ENCODE assay signal across 14 mouse cellular contexts in genomic region chr12:108606321-108606720, GRCm38 (mm10). TPM values are rescaled to one million over a fixed set of nuclear protein-coding genes. Genes with fewer than 3 reads are reported as not detected.
DNase-seq lines count a peak whose midpoint lies in the region; ATAC-seq and TF ChIP-seq lines count a peak whose summit lies in the region.
"Had no signal": no experiment of that assay in that cellular context is flagged by ENCODE, and none has a peak within 500 bp of the region (broad histone marks: within the 10 kb centered on the region; RNA-seq: fewer than 3 reads in every experiment).

No protein-coding gene starts in this region.

- TF ChIP-seq CTCF in midbrain, postnatal 0 days (IDR thresholded peaks at IDR 0.05): no peak

- peak overlapping the region; percentile 66; the same call in 1 of the 2 replicates for H3K27ac ChIP-seq in forebrain, embryonic 10.5 days
- peak overlapping the region; percentile 74 for H3K27ac ChIP-seq in hindbrain, embryonic 12.5 days
- peak overlapping the region; percentile 87 for H3K27ac ChIP-seq in midbrain, postnatal 0 days (ENCODE audit: low read depth, low read length)
- H3K27ac ChIP-seq: liver, embryonic 13.5 days had no signal

- no peaks in the 10 kb centered on the region for H3K27me3 ChIP-seq in forebrain, embryonic 10.5 days (ENCODE audit: poor library complexity, severe bottlenecking)
- no peaks in the 10 kb centered on the region for H3K27me3 ChIP-seq in hindbrain, embryonic 12.5 days
- H3K27me3 ChIP-seq in midbrain, postnatal 0 days (ENCODE audit: insufficient read depth, low read length): no peaks in the 10 kb centered on the region
- H3K27me3 ChIP-seq: liver, embryonic 13.5 days had no signal

- WGBS in forebrain, embryonic 10.5 days: 46% methylated on average over 7 of the region's 7 CpGs
- 47% methylated on average over 7 of the region's 7 CpGs for WGBS in hindbrain, embryonic 12.5 days
- WGBS in midbrain, postnatal 0 days: 8% methylated on average over 7 of the region's 7 CpGs

- peak; percentile 15 to 20 for DNase-seq in left cerebral cortex, postnatal 36 days (ENCODE audit: low spot score in 2 of 2)
- no peak for DNase-seq in left cerebral cortex, adult 11 months (ENCODE audit: low spot score)
- no peak for DNase-seq in forebrain, embryonic 10.5 days (ENCODE audit: extremely low spot score, low spot score)
- peak; percentile 16 for DNase-seq in midbrain, postnatal 0 days (ENCODE audit: low spot score)
- DNase-seq in heart, postnatal 10 days: no peak
- no peak for DNase-seq in spleen, postnatal 14 days (ENCODE audit: low spot score in 2 of 2)
- DNase-seq in cerebellum, postnatal 10 days: no peak
- DNase-seq: adrenal gland, postnatal 36 days; cerebellum, adult 9-11 months; gastrocnemius, postnatal 36 days; kidney, adult 8-10 months; liver, embryonic 13.5 days; lung, postnatal 4 days had no signal

- H3K4me3 ChIP-seq in forebrain, embryonic 10.5 days: no peak overlapping the region
- peak overlapping the region; percentile 7; the same call in 1 of the 2 replicates for H3K4me3 ChIP-seq in hindbrain, embryonic 12.5 days
- peak overlapping the region; percentile 48 for H3K4me3 ChIP-seq in midbrain, postnatal 0 days (ENCODE audit: low read depth, low read length)
- H3K4me3 ChIP-seq: liver, embryonic 13.5 days had no signal

- intact Hi-C loops in left cerebral cortex, postnatal 36 days (cut with DNase I): loop anchor here (10.0 kb wide), 1 partner anchor 52 kb away; the partner anchor contains the start of gene Evl
- intact Hi-C loops in heart, postnatal 10 days (cut with DNase I): no loop called here

- no peaks in the 10 kb centered on the region for H3K9me3 ChIP-seq in forebrain, embryonic 10.5 days
- no peaks in the 10 kb centered on the region for H3K9me3 ChIP-seq in hindbrain, embryonic 12.5 days (replicated peaks)
- H3K9me3 ChIP-seq in midbrain, postnatal 0 days (ENCODE audit: low read length): no peaks in the 10 kb centered on the region
- H3K9me3 ChIP-seq: liver, embryonic 13.5 days had no signal

- no peak; the same call in 1 of the 2 replicates for ATAC-seq in hindbrain, embryonic 12.5 days (ENCODE audit: low FRiP score)
- ATAC-seq in midbrain, postnatal 0 days (ENCODE audit: low FRiP score): no peak

- H3K36me3 ChIP-seq in forebrain, embryonic 10.5 days (replicated peaks): peaks cover 13% of the 10 kb centered on the region
- no peaks in the 10 kb centered on the region for H3K36me3 ChIP-seq in hindbrain, embryonic 12.5 days
- no peaks in the 10 kb centered on the region for H3K36me3 ChIP-seq in midbrain, postnatal 0 days (ENCODE audit: insufficient read depth, low read length)
- H3K36me3 ChIP-seq: liver, embryonic 13.5 days had no signal

- peak overlapping the region; percentile 32 for H3K4me2 ChIP-seq in hindbrain, embryonic 12.5 days (replicated peaks)
- peak overlapping the region; percentile 51 for H3K4me2 ChIP-seq in midbrain, postnatal 0 days (ENCODE audit: low read depth, low read length, poor library complexity, severe bottlenecking)
- H3K4me2 ChIP-seq: liver, embryonic 13.5 days had no signal

- H3K9ac ChIP-seq in hindbrain, embryonic 12.5 days: peak overlapping the region; percentile 1
- peak overlapping the region; percentile 68 for H3K9ac ChIP-seq in midbrain, postnatal 0 days (replicated peaks; ENCODE audit: low read length, poor library complexity, severe bottlenecking)
- H3K9ac ChIP-seq: liver, embryonic 13.5 days had no signal

- H3K4me1 ChIP-seq in forebrain, embryonic 10.5 days: peaks cover 55% of the 10 kb centered on the region
- H3K4me1 ChIP-seq in hindbrain, embryonic 12.5 days: peaks cover 32% of the 10 kb centered on the region
- H3K4me1 ChIP-seq in midbrain, postnatal 0 days (ENCODE audit: insufficient read depth, low read length): peaks cover 22% of the 10 kb centered on the region

RNA-seq across cellular contexts. Expression of gene Evl, which starts 51.8 kb away (rescaled TPM):
- 100 to 1,000 TPM; 261 to 264 TPM for total RNA-seq in left cerebral cortex, postnatal 36 days (2021)
- polyA plus RNA-seq in forebrain, embryonic 10.5 days (2016; fragmentation: Nextera tagmentation; extraction: Ambion mirVana): 50.0 and 55.2 TPM in 2 replicates
- 134 and 147 TPM in 2 replicates for polyA plus RNA-seq in hindbrain, embryonic 12.5 days (2016; fragmentation: Nextera tagmentation; extraction: Ambion mirVana)
- total RNA-seq in midbrain, postnatal 0 days (2014; rRNA removed): 230 and 255 TPM in 2 replicates
- 285 and 290 TPM in 2 replicates for polyA plus RNA-seq in midbrain, postnatal 0 days (2015; fragmentation: Nextera tagmentation; extraction: Ambion mirVana)
- total RNA-seq in heart, postnatal 10 days (2021): 100 to 1,000 TPM; 116 to 118 TPM

Comparison
In these comparisons a context has a peak if more than half of its experiments do, and no peak if none do; other contexts are left out.
1. DNase-seq: peak in left cerebral cortex, postnatal 36 days (2 of 2) and midbrain, postnatal 0 days (single experiment); none in left cerebral cortex, adult 11 months (single experiment), forebrain, embryonic 10.5 days (single experiment), heart, postnatal 10 days (0 of 2), spleen, postnatal 14 days (0 of 2) and cerebellum, postnatal 10 days (0 of 2).
2. Peak in every context shown above with its lines, with median percentiles within 50 percentile points of each other: H3K27ac ChIP-seq.